17 mouse cellular contexts compared by ENCODE assay signal in the genomic region with DNA sequence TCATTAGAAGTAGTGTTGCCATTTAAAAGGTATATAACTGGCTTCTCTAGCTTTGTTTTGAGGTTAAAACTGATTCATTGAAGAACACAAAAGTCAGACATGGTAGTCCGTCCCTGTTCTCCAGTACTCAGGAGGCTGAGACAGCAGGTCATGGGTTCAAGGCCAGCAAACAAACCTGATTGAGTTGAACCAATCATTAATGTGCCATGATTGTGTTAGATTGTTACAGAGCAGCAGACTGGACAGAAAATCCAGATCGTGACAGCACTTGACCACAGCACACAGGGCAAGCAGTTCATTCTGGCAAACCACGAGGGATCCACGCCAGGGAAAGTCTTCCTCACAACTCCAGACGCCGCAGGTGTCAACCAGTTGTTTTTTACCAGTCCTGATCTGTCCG.
"Had no signal": no experiment of that assay in that cellular context is flagged by ENCODE, and none has a peak within 500 bp of the region (broad histone marks: within the 10 kb centered on the region; RNA-seq: fewer than 3 reads in every experiment).

No protein-coding gene starts in this region.

- H3K9me3 ChIP-seq: neural tube, embryonic 12.5 days; neural tube, embryonic 13.5 days; neural tube, embryonic 15.5 days; stomach, embryonic 15.5 days had no signal

- H3K4me3 ChIP-seq: neural tube, embryonic 12.5 days; neural tube, embryonic 13.5 days; neural tube, embryonic 15.5 days; stomach, embryonic 15.5 days had no signal

- H3K27ac ChIP-seq: neural tube, embryonic 12.5 days; neural tube, embryonic 13.5 days; neural tube, embryonic 15.5 days; stomach, embryonic 15.5 days; stomach, postnatal 0 days had no signal

- H3K27me3 ChIP-seq: neural tube, embryonic 12.5 days; neural tube, embryonic 13.5 days; neural tube, embryonic 15.5 days; stomach, embryonic 15.5 days had no signal

- H3K9ac ChIP-seq: neural tube, embryonic 12.5 days; neural tube, embryonic 13.5 days; neural tube, embryonic 15.5 days; stomach, embryonic 15.5 days had no signal

- H3K4me2 ChIP-seq: neural tube, embryonic 12.5 days; neural tube, embryonic 13.5 days; neural tube, embryonic 15.5 days; stomach, embryonic 15.5 days had no signal

- H3K4me1 ChIP-seq: neural tube, embryonic 12.5 days; neural tube, embryonic 15.5 days; stomach, embryonic 15.5 days had no signal

- DNase-seq: retina, postnatal 1 day; right cerebral cortex, adult 18-20 months; right cerebral cortex, postnatal 14 days; right cerebral cortex, postnatal 25 days; right cerebral cortex, postnatal 4 days; spleen, adult 18-20 months; thymus, adult 18-20 months; thymus, adult 2 months; thymus, postnatal 14 days; thymus, postnatal 25 days; thymus, postnatal 36 days; thymus, postnatal 4 days had no signal
